Mouse (Mus musculus) liver, adult 2 months (tissue): ENCODE results near the gene Mgat4b.

Experiments used
- CTCF ChIP-seq: fragments of 200-500 bp; IDR thresholded peaks from 2 replicates; pipeline ENCODE4 v1.5.1; 2011; ENCODE audit warnings: low read depth, low read length, control low read depth
- POLR2A ChIP-seq: fragments of 200-500 bp; IDR thresholded peaks from 2 replicates; pipeline ENCODE4 v1.6.1; 2011; ENCODE audit warnings: low read length, control low read depth; ENCODE audit not compliant: insufficient read depth; ENCODE audit errors: extremely low read depth

DNA sequence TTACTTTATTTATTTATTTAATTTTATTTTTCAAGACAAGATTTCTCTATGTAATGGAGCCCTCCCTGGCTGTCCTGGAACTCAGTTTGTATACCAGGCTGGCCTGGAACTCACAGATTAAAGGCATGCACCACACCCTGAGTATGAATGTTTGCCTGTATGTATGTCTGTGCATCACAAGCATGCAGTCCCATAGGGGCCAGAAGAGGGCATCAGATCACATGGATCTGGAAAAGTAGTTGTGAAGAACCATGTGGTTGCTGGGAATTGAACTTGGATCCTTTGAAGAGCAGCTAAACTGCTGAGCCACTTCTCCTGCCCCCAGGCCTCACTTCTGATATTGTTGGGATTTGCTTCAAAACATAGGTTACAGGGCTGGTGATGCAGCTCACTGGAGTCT is 66.3 kb downstream of the Mgat4b start:
- no peak for TF ChIP-seq CTCF
- TF ChIP-seq POLR2A: no peak
